25 mouse cellular contexts compared by ENCODE assay signal in the genomic region with DNA sequence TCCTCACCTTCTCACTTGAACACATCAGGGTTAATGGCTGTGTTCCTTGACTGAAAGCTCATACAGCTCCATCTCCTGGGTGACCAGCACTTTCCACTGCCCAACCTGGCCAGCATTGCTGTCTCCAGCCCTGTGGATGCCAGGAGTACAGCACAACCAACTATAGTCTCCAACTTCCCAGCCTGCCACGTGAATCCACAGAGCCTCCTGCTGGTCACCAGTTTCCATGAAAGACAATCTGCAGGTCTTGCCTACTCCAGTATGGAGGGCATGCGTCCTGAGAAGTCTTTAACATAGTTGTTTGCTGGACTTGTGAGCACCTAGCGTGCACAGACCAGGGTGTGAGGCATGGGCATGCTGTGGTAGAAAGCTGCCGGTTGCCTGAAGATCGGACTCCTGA.
DNase-seq lines count a peak whose midpoint lies in the region; ATAC-seq and TF ChIP-seq lines count a peak whose summit lies in the region.
"Had no signal": no experiment of that assay in that cellular context is flagged by ENCODE, and none has a peak within 500 bp of the region (broad histone marks: within the 10 kb centered on the region; RNA-seq: fewer than 3 reads in every experiment).

No protein-coding gene starts in this region.

- H3K27ac ChIP-seq in gastrocnemius, adult 2 months: no peak overlapping the region
- H3K27ac ChIP-seq in hindbrain, embryonic 13.5 days: no peak overlapping the region
- H3K27ac ChIP-seq: forebrain, embryonic 13.5 days; heart, embryonic 10.5 days; hindbrain, embryonic 14.5 days; kidney, postnatal 0 days; limb, embryonic 15.5 days; liver, embryonic 14.5 days; neural tube, embryonic 13.5 days; stomach, embryonic 15.5 days had no signal

- no peaks in the 10 kb centered on the region for H3K36me3 ChIP-seq in hindbrain, embryonic 13.5 days
- H3K36me3 ChIP-seq: heart, embryonic 10.5 days; limb, embryonic 15.5 days; neural tube, embryonic 13.5 days; stomach, embryonic 15.5 days had no signal

- no peaks in the 10 kb centered on the region for H3K9me3 ChIP-seq in hindbrain, embryonic 13.5 days
- H3K9me3 ChIP-seq: forebrain, embryonic 13.5 days; heart, embryonic 10.5 days; limb, embryonic 15.5 days; neural tube, embryonic 13.5 days; stomach, embryonic 15.5 days had no signal

- no peak overlapping the region for H3K9ac ChIP-seq in hindbrain, embryonic 13.5 days
- H3K9ac ChIP-seq: forebrain, embryonic 13.5 days; hindbrain, embryonic 14.5 days; limb, embryonic 15.5 days; liver, embryonic 14.5 days; neural tube, embryonic 13.5 days; stomach, embryonic 15.5 days had no signal

- no peak for DNase-seq in gastrocnemius, adult 2 months
- DNase-seq in gastrocnemius, postnatal 14 days: no peak
- peak; percentile 3 for DNase-seq in lung, postnatal 36 days
- no peak for DNase-seq in lung, postnatal 14 days
- DNase-seq in 416B (ENCODE audit: low read depth): peak; percentile 27
- DNase-seq in adrenal gland, postnatal 14 days: peak; percentile 60
- no peak for DNase-seq in ovary, postnatal 36 days (ENCODE audit: low spot score)
- DNase-seq: cerebellum, adult 9-10 months; heart, postnatal 10 days; kidney, adult 2 months; left cerebral cortex, postnatal 4 days; midbrain, embryonic 14.5 days; right cerebral cortex, adult 18-20 months; right cerebral cortex, postnatal 4 days had no signal

- H3K4me2 ChIP-seq in hindbrain, embryonic 13.5 days: no peak overlapping the region
- H3K4me2 ChIP-seq: forebrain, embryonic 13.5 days; hindbrain, embryonic 14.5 days; limb, embryonic 15.5 days; neural tube, embryonic 13.5 days; stomach, embryonic 15.5 days had no signal

- TF ChIP-seq CTCF in gastrocnemius, adult 2 months (IDR thresholded peaks at IDR 0.05): peak; percentile 6; the same call in 1 of the 2 replicates

- no peaks in the 10 kb centered on the region for H3K27me3 ChIP-seq in hindbrain, embryonic 13.5 days
- H3K27me3 ChIP-seq: forebrain, embryonic 13.5 days; limb, embryonic 15.5 days; neural tube, embryonic 13.5 days; stomach, embryonic 15.5 days had no signal

- no peak for ATAC-seq in hindbrain, embryonic 13.5 days (ENCODE audit: low FRiP score)
- ATAC-seq: forebrain, embryonic 13.5 days; inflammation-experienced regulatory T-cells, adult 6 months had no signal

- intact Hi-C loops in gastrocnemius, adult 2 months (cut with DNase I): loop anchor here (10.0 kb wide), 1 partner anchor 251 kb away; no protein-coding TSS in a partner anchor
- intact Hi-C loops in gastrocnemius, postnatal 14 days (cut with DNase I; ENCODE audit: low total_unique reads): no loop called here

- H3K4me1 ChIP-seq in hindbrain, embryonic 13.5 days (replicated peaks): no peaks in the 10 kb centered on the region
- H3K4me1 ChIP-seq: forebrain, embryonic 13.5 days; heart, embryonic 10.5 days; limb, embryonic 15.5 days; neural tube, embryonic 13.5 days; stomach, embryonic 15.5 days had no signal

- H3K4me3 ChIP-seq in gastrocnemius, adult 2 months: no peak overlapping the region
- no peak overlapping the region for H3K4me3 ChIP-seq in hindbrain, embryonic 13.5 days
- H3K4me3 ChIP-seq: forebrain, embryonic 13.5 days; heart, embryonic 10.5 days; limb, embryonic 15.5 days; myocyte; neural tube, embryonic 13.5 days; stomach, embryonic 15.5 days had no signal

- WGBS in hindbrain, embryonic 13.5 days: 95% methylated on average over 5 of the region's 5 CpGs

Comparison
In these comparisons a context has a peak if more than half of its experiments do, and no peak if none do; other contexts are left out.
1. DNase-seq: peak in lung, postnatal 36 days (single experiment), 416B (single experiment) and adrenal gland, postnatal 14 days (single experiment); none in gastrocnemius, adult 2 months (single experiment), gastrocnemius, postnatal 14 days (single experiment), lung, postnatal 14 days (single experiment) and ovary, postnatal 36 days (single experiment).